Mouse (Mus musculus): ENCODE data around the gene Ddc. TPM values are rescaled to one million over a fixed set of nuclear protein-coding genes. Genes with fewer than 3 reads are reported as not detected.

Ddc gene
- 10 to 100 TPM in 1 of 2 experiments, 1 to 10 TPM in 1; 6.3 to 10.3 TPM for total RNA-seq (2021)

GRCm38 (mm10) chr11:11897645-11898357 is at the start of gene Ddc:
Gene Ddc, minus strand, starts transcription at chr11:11898144.
- no peak for DNase-seq

GRCm38 (mm10) chr11:11945766-11946165 is 47.8 kb upstream of the Ddc start:
- DNase-seq, result no peak

- DNase-seq, result no peak
Observed at GRCm38 (mm10) chr11:11944814-11945213, 46.9 kb upstream of the Ddc start.

- no peak for DNase-seq
Observed at GRCm38 (mm10) chr11:11944082-11944349, 46.1 kb upstream of the Ddc start.

GRCm38 (mm10) chr11:11943240-11944081 is 45.5 kb upstream of the Ddc start:
- no peak for DNase-seq

- no peak for DNase-seq
Observed at GRCm38 (mm10) chr11:11942320-11943217, 44.6 kb upstream of the Ddc start.

- DNase-seq, result no peak
Observed at GRCm38 (mm10) chr11:11940833-11941681, 43.1 kb upstream of the Ddc start.

- DNase-seq, result no peak
Observed at GRCm38 (mm10) chr11:11939611-11940010, 41.7 kb upstream of the Ddc start.

GRCm38 (mm10) chr11:11938591-11938990 is 40.6 kb upstream of the Ddc start:
- DNase-seq, result no peak

- no peak for DNase-seq
Observed at GRCm38 (mm10) chr11:11937340-11938030, 39.5 kb upstream of the Ddc start.

- DNase-seq, result no peak
Observed at GRCm38 (mm10) chr11:11934808-11935207, 36.9 kb upstream of the Ddc start.

GRCm38 (mm10) chr11:11932102-11932789 is 34.3 kb upstream of the Ddc start:
- peak; percentile 16 to 32 for DNase-seq

GRCm38 (mm10) chr11:11931688-11932087 is 33.7 kb upstream of the Ddc start:
- DNase-seq, result no peak

- no peak for DNase-seq
Observed at GRCm38 (mm10) chr11:11930527-11930926, 32.6 kb upstream of the Ddc start.

- DNase-seq, result no peak
Observed at GRCm38 (mm10) chr11:11929059-11929458, 31.1 kb upstream of the Ddc start.

- DNase-seq, result no peak
Observed at GRCm38 (mm10) chr11:11928586-11928985, 30.6 kb upstream of the Ddc start.

GRCm38 (mm10) chr11:11923900-11924299 is 26.0 kb upstream of the Ddc start:
- no peak for DNase-seq

GRCm38 (mm10) chr11:11923345-11923744 is 25.4 kb upstream of the Ddc start:
- no peak for DNase-seq

GRCm38 (mm10) chr11:11922106-11922505 is 24.2 kb upstream of the Ddc start:
- no peak for DNase-seq

- no peak for DNase-seq
Observed at GRCm38 (mm10) chr11:11907703-11908413, 9.9 kb upstream of the Ddc start.

Measured in layer of hippocampus, postnatal 36 days (tissue).